Mouse (Mus musculus) spleen, adult 2 months (tissue): ENCODE results near the gene Txndc2. TPM values are rescaled to one million over a fixed set of nuclear protein-coding genes. Genes with fewer than 3 reads are reported as not detected.
"Not testable (repeated sequence)": the region's sequence is repeated elsewhere in the genome, so short reads cannot be mapped to it uniquely, and the experiment has no call there.

Source experiments
- DNase-seq, 2 experiments: peaks; one replicate each; pipeline versions ENCODE4 v3.0.0 to v3.0.0-alpha.2; 2012 to 2021; ENCODE audit warnings: low spot score in 2 of 2, low read depth in 1 of 2
- H3K27ac ChIP-seq: fragments of 200-500 bp; 2 replicates; pipeline ENCODE4 v1.5.1; 2012; ENCODE audit warnings: low read length, inconsistent platforms; ENCODE audit not compliant: insufficient read depth
- H3K27me3 ChIP-seq: fragments of 200-500 bp; 2 replicates; pipeline ENCODE4 v1.6.1; 2012; ENCODE audit warnings: mild to moderate bottlenecking, moderate library complexity, low read length, inconsistent platforms; ENCODE audit not compliant: control insufficient read depth, insufficient read depth
- H3K36me3 ChIP-seq: fragments of 200-500 bp; 2 replicates; pipeline ENCODE4 v1.6.1; 2012; ENCODE audit warnings: mild to moderate bottlenecking, low read length, inconsistent platforms; ENCODE audit not compliant: control insufficient read depth, insufficient read depth
- H3K4me1 ChIP-seq: fragments of 200-500 bp; 2 replicates; pipeline ENCODE4 v1.6.1; 2011; ENCODE audit warnings: inconsistent platforms; ENCODE audit not compliant: control insufficient read depth, insufficient read depth, insufficient read length
- H3K4me3 ChIP-seq: fragments of 200-500 bp; 2 replicates; pipeline ENCODE4 v1.5.1; 2011; ENCODE audit warnings: mild to moderate bottlenecking, inconsistent platforms; ENCODE audit not compliant: insufficient read depth, insufficient read length; ENCODE audit errors: extremely low read depth
- CTCF ChIP-seq: fragments of 200-500 bp; IDR thresholded peaks from 2 replicates; pipeline ENCODE4 v1.5.1; 2011; ENCODE audit warnings: mild to moderate bottlenecking, inconsistent platforms; ENCODE audit not compliant: insufficient read depth, insufficient read length, insufficient replicate concordance; ENCODE audit errors: extremely low read depth
- POLR2A ChIP-seq: fragments of 200-500 bp; IDR thresholded peaks from 2 replicates; pipeline ENCODE4 v1.6.1; 2011; ENCODE audit warnings: low read depth, low read length, inconsistent platforms
- WGBS: fragments of 180-500 bp; shearing (Covaris S2); methylation state at CpG from one replicate; pipeline ENCODE4 v1.1.7; 2018; 5-methylcytosine and 5-hydroxymethylcytosine counted together
- polyA plus RNA-seq: library from polyadenylated mRNA; depleted of rRNA; stranded (reverse); fragments of >200 nt; gene quantifications from 2 replicates; pipeline ENCODE4 v1.2.3, GENCODE M21; 2012

The Txndc2 gene
- polyA plus RNA-seq, 1 experiment = not detected

GRCm38 (mm10) chr17:65643579-65643978 lies 1.6 kb upstream of the Txndc2 start:
- no peaks in the 10 kb centered on the region for H3K27me3 ChIP-seq
- WGBS = 68% methylated on average over 5 of the region's 5 CpGs
- no peaks in the 10 kb centered on the region for H3K4me1 ChIP-seq
- H3K36me3 ChIP-seq = no peaks in the 10 kb centered on the region
- DNase-seq = no peak
- H3K4me3 ChIP-seq = no peak overlapping the region
- TF ChIP-seq POLR2A (no peak), CTCF (no peak)
- no peak overlapping the region for H3K27ac ChIP-seq

GRCm38 (mm10) chr17:65643051-65643521 lies 1.1 kb upstream of the Txndc2 start:
- no peak for DNase-seq
- H3K4me3 ChIP-seq = no peak overlapping the region
- no peak overlapping the region for H3K27ac ChIP-seq
- 44% methylated on average over 10 of the region's 10 CpGs for WGBS
- no peaks in the 10 kb centered on the region for H3K27me3 ChIP-seq
- H3K36me3 ChIP-seq = no peaks in the 10 kb centered on the region
- H3K4me1 ChIP-seq = no peaks in the 10 kb centered on the region
- TF ChIP-seq POLR2A (no peak), CTCF (no peak)

GRCm38 (mm10) chr17:65642578-65642991 lies 617 bp upstream of the Txndc2 start:
- TF ChIP-seq POLR2A = no peak
- TF ChIP-seq CTCF = no peak
- DNase-seq = no peak
- H3K36me3 ChIP-seq = no peaks in the 10 kb centered on the region
- H3K27me3 ChIP-seq = no peaks in the 10 kb centered on the region
- H3K27ac ChIP-seq = no peak overlapping the region
- 83% methylated on average over 5 of the region's 5 CpGs for WGBS
- no peaks in the 10 kb centered on the region for H3K4me1 ChIP-seq
- no peak overlapping the region for H3K4me3 ChIP-seq

- no peaks in the 10 kb centered on the region for H3K4me1 ChIP-seq
- no peaks in the 10 kb centered on the region for H3K27me3 ChIP-seq
- H3K36me3 ChIP-seq = no peaks in the 10 kb centered on the region
- DNase-seq = no peak
- WGBS = 88% methylated on average over 1 of the region's 1 CpGs
- TF ChIP-seq POLR2A = no peak
- no peak overlapping the region for H3K4me3 ChIP-seq
- H3K27ac ChIP-seq = no peak overlapping the region
Observed at GRCm38 (mm10) chr17:65639144-65639543, 2.8 kb downstream of the Txndc2 start.

- no peak for DNase-seq
- Histone ChIP-seq H3K4me3 (no peak overlapping the region), H3K36me3 (no peaks in the 10 kb centered on the region), H3K27ac (no peak overlapping the region), H3K4me1 (no peaks in the 10 kb centered on the region), H3K27me3 (no peaks in the 10 kb centered on the region)
- no peak for TF ChIP-seq CTCF
- 27% methylated on average over 14 of the region's 14 CpGs for WGBS
Observed at GRCm38 (mm10) chr17:65635715-65636360, 6.1 kb downstream of the Txndc2 start.

GRCm38 (mm10) chr17:65629943-65630342 lies 12.0 kb downstream of the Txndc2 start:
- no peak overlapping the region for H3K27ac ChIP-seq
- no peak for DNase-seq
- no peak overlapping the region for H3K4me3 ChIP-seq
- no peak for TF ChIP-seq CTCF
- no peak for TF ChIP-seq POLR2A
- no peaks in the 10 kb centered on the region for H3K27me3 ChIP-seq
- no peaks in the 10 kb centered on the region for H3K4me1 ChIP-seq
- WGBS = 78% methylated on average over 6 of the region's 6 CpGs
- no peaks in the 10 kb centered on the region for H3K36me3 ChIP-seq

- 86% methylated on average over 13 of the region's 13 CpGs for WGBS
- H3K4me1 ChIP-seq, H3K4me3 ChIP-seq, DNase-seq, H3K27ac ChIP-seq, H3K36me3 ChIP-seq, H3K27me3 ChIP-seq: not testable (repeated sequence)
Observed at GRCm38 (mm10) chr17:65628823-65629532, 13.0 kb downstream of the Txndc2 start.
